Mouse (Mus musculus): Measurements from ENCODE around the gene Polm. TPM values are rescaled to one million over a fixed set of nuclear protein-coding genes. Genes with fewer than 3 reads are reported as not detected.

Gene Polm
- total and polyA plus RNA-seq, 3 experiments: 2.1 to 11.2 (median 3.3) TPM

DNA sequence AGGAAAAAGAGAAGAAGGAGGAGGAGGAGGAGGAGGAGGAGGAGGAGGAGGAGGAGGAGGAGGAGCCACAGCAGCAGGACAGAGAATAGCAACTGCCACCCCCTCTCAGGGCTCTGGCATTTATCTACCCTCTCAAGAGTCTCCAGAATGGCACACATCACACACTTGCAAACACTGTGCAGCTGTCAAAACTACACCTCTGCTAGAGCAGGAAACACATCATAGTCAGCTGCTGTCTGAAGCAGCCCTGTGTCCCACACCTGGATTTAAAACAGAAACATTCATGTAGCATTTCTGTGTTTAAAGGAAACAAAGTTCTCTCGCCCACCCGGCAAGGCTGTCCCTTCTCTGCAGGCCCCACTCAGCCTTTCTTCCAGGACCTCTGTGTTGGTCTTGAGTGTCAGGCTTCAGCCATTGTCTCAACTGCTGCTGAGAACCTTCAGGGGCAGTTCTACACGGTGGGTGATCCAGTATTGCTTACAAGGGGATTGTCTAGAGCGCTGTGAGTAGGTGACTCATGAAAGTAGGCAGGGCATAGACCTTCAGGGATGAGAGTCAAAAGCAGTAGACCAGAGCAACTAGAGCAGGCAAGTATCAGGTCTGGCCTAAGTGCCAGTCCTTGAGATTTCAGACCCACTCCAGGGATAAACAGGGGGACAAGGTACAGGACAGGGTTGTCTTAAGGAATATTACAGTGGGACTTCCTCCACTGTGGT, 13.4 kb upstream of the Polm start:
- no peaks in the 10 kb centered on the region for H3K27me3 ChIP-seq (ENCODE audit: control insufficient read depth, insufficient read depth, low read length)
- no peak overlapping the region for H3K27ac ChIP-seq
- H3K4me3 ChIP-seq: no peak overlapping the region
- H3K36me3 ChIP-seq (ENCODE audit: control insufficient read depth, insufficient read depth, low read length): no peaks in the 10 kb centered on the region
- H3K9ac ChIP-seq (ENCODE audit: low read depth, low read length): no peak overlapping the region
- H3K79me2 ChIP-seq (replicated peaks; ENCODE audit: control insufficient read depth, insufficient read depth, low read length): no peaks in the 10 kb centered on the region
- intact Hi-C loops (cut with DNase I): no loop called here
- H3K4me1 ChIP-seq (ENCODE audit: control insufficient read depth, insufficient read depth, low read length): peaks cover 5% of the 10 kb centered on the region
- WGBS: 60% methylated on average over 4 of the region's 4 CpGs
- TF ChIP-seq EP300 (IDR thresholded peaks at IDR 0.05; ENCODE audit: insufficient read depth, low read depth, low read length) (no peak), CTCF (IDR thresholded peaks at IDR 0.05) (no peak), POLR2A (IDR thresholded peaks at IDR 0.05; ENCODE audit: insufficient read depth, low read depth, low read length) (no peak)
- DNase-seq: no peak

DNA sequence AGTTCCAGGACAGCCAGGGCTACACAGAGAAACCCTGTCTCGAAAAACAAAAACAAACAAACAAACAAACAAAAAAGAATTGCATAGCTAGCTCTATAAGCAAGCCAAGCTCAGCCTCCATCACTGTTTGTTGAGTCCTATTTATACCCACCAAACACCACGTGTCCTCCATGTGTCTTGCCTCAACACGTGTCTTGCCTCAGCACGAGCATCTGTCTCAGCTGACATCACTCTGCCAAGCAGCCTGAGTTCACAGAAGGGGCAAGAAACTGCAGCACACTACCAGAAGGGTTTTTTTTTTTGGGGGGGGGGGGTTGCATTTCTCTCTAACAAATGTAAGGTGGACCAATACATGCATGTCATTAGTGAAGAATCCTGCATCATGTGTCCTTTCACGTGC, 12.6 kb upstream of the Polm start:
- H3K9ac ChIP-seq (ENCODE audit: low read depth, low read length): no peak overlapping the region
- no peaks in the 10 kb centered on the region for H3K36me3 ChIP-seq (ENCODE audit: control insufficient read depth, insufficient read depth, low read length)
- H3K27ac ChIP-seq: no peak overlapping the region
- peaks cover 5% of the 10 kb centered on the region for H3K4me1 ChIP-seq (ENCODE audit: control insufficient read depth, insufficient read depth, low read length)
- 56% methylated on average over 5 of the region's 5 CpGs for WGBS
- H3K27me3 ChIP-seq (ENCODE audit: control insufficient read depth, insufficient read depth, low read length): no peaks in the 10 kb centered on the region
- no peak overlapping the region for H3K4me3 ChIP-seq
- 0 out of 2 replicates have a peak, but pooled peaks have one; percentile 18 for TF ChIP-seq EP300 (IDR thresholded peaks at IDR 0.05; ENCODE audit: insufficient read depth, low read depth, low read length)
- TF ChIP-seq POLR2A (IDR thresholded peaks at IDR 0.05; ENCODE audit: insufficient read depth, low read depth, low read length): no peak
- no peak for DNase-seq
- intact Hi-C loops (cut with DNase I): no loop called here
- H3K79me2 ChIP-seq (replicated peaks; ENCODE audit: control insufficient read depth, insufficient read depth, low read length): no peaks in the 10 kb centered on the region

DNA sequence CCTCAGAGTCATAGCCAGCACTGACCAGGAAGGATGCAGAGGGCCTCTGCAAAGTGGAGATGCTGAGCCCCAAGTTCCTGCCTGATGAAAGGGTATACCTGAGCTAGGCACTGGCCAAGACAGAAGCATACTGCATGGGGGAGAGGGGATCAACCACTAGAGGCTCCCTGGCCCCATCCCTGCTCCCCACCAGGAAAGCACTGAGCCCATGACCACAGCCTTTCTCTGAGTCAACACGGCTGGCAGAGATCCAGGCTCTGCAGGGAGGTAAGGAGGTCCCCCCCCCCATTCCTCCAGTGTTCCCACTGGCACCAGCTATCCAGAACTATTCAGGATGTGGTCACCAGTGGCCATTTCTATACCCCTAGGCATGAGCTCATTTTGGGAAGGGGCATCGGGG, 11.5 kb upstream of the Polm start:
- Histone ChIP-seq H3K4me1 (ENCODE audit: control insufficient read depth, insufficient read depth, low read length) (peaks cover 5% of the 10 kb centered on the region), H3K36me3 (ENCODE audit: control insufficient read depth, insufficient read depth, low read length) (no peaks in the 10 kb centered on the region), H3K27ac (no peak overlapping the region; the same call in 1 of the 2 replicates), H3K79me2 (replicated peaks; ENCODE audit: control insufficient read depth, insufficient read depth, low read length) (no peaks in the 10 kb centered on the region), H3K27me3 (ENCODE audit: control insufficient read depth, insufficient read depth, low read length) (no peaks in the 10 kb centered on the region), H3K9ac (ENCODE audit: low read depth, low read length) (no peak overlapping the region), H3K4me3 (no peak overlapping the region)
- TF ChIP-seq CTCF (IDR thresholded peaks at IDR 0.05) (no peak), EP300 (IDR thresholded peaks at IDR 0.05; ENCODE audit: insufficient read depth, low read depth, low read length) (no peak), POLR2A (IDR thresholded peaks at IDR 0.05; ENCODE audit: insufficient read depth, low read depth, low read length) (no peak)
- 63% methylated on average over 2 of the region's 2 CpGs for WGBS
- no peak for DNase-seq
- intact Hi-C loops (cut with DNase I): no loop called here

DNA sequence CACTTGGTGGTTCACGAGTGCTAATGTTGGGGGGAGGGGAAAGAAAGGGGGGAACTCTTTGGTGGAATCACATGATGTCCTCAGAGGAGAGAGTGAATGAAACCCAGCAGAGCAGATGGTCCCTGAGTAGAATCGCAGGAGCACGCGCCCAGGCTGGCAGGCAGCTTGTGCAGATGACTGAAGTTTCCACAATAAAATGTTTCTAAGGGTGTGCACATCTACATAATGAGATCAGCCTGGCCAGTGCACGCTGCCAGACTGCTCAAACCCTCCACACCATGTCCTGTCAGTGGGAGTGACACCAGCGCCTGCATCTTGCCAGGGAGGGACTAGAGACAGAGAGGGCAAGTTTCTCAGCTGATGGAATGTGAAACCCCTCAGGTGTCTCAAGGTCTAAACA, 10.9 kb upstream of the Polm start:
- intact Hi-C loops (cut with DNase I): no loop called here
- WGBS: 49% methylated on average over 6 of the region's 6 CpGs
- no peak overlapping the region for H3K4me3 ChIP-seq
- H3K36me3 ChIP-seq (ENCODE audit: control insufficient read depth, insufficient read depth, low read length): no peaks in the 10 kb centered on the region
- H3K9ac ChIP-seq (ENCODE audit: low read depth, low read length): no peak overlapping the region
- H3K4me1 ChIP-seq (ENCODE audit: control insufficient read depth, insufficient read depth, low read length): peaks cover 5% of the 10 kb centered on the region
- DNase-seq: peak; percentile 45 to 64
- no peaks in the 10 kb centered on the region for H3K27me3 ChIP-seq (ENCODE audit: control insufficient read depth, insufficient read depth, low read length)
- no peaks in the 10 kb centered on the region for H3K79me2 ChIP-seq (replicated peaks; ENCODE audit: control insufficient read depth, insufficient read depth, low read length)
- H3K27ac ChIP-seq: peak overlapping the region; percentile 9; the same call in 1 of the 2 replicates
- TF ChIP-seq EP300 (IDR thresholded peaks at IDR 0.05; ENCODE audit: insufficient read depth, low read depth, low read length) (0 out of 2 replicates have a peak, but pooled peaks have one; percentile 32), CTCF (IDR thresholded peaks at IDR 0.05) (no peak)

DNA sequence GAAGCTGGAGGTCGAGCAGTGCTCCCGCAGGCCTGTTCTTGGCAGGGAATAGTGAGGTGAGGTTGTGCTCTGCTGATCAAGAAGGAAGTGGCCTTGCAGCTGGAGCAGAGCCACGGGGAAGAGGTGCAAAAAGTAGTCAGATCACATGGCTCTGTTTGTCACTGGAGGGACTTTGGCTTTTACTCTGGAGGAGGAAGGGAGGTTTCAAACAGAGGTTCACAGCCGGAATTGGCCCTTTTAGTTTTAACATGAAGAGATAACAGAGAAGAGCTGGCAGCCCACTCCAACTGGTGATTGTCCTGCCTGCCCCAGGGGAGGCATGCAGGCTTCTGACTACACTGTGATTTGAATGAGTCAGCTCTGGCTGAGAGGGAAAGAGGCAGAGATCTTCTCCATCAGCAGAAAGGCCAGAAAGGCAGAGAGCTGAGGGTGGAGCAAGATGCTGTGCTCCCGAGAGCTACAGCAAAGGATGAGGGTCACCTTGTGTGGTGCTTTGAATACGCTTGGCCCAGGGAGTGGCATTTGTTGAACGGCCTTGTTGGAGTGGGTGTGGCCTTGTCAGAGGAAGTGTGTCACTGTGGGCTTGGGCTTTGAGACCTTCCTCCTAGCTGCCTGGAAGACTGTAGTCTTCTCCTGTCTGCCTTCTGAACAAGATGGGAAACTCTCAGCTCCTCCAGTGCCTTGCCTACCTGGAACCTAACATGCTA, 9.0 kb upstream of the Polm start:
- no peak overlapping the region for H3K9ac ChIP-seq (ENCODE audit: low read depth, low read length)
- H3K36me3 ChIP-seq (ENCODE audit: control insufficient read depth, insufficient read depth, low read length): no peaks in the 10 kb centered on the region
- 15% methylated on average over 7 of the region's 7 CpGs for WGBS
- H3K79me2 ChIP-seq (replicated peaks; ENCODE audit: control insufficient read depth, insufficient read depth, low read length): no peaks in the 10 kb centered on the region
- intact Hi-C loops (cut with DNase I): no loop called here
- H3K4me1 ChIP-seq (ENCODE audit: control insufficient read depth, insufficient read depth, low read length): peaks cover 5% of the 10 kb centered on the region
- no peak overlapping the region for H3K4me3 ChIP-seq
- H3K27me3 ChIP-seq (ENCODE audit: control insufficient read depth, insufficient read depth, low read length): no peaks in the 10 kb centered on the region
- peak overlapping the region; percentile 68 for H3K27ac ChIP-seq
- peak; percentile 57 to 80 for DNase-seq
- TF ChIP-seq EP300 (IDR thresholded peaks at IDR 0.05; ENCODE audit: insufficient read depth, low read depth, low read length) (0 out of 2 replicates have a peak, but pooled peaks have one; percentile 23), CTCF (IDR thresholded peaks at IDR 0.05) (no peak)

DNA sequence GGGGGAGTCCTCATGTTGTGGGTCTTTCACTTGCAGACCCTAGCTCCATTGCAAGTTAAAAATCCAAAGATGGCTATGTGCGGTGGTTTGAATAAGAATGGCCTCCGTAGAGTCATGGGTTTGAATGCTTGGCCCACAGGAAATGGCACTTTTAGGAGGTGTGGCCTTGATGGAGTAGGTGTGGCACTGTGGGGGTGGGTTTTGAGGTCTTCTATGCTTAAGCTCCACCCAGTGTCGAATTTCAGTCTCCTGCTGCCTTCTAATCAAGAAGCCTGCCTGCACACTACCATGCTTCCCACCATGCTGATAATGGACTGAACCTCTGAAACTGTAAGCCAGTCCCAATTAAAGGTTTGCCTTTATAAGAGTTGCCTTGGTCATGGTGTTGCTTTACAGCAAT, 5.3 kb upstream of the Polm start:
- H3K79me2 ChIP-seq (replicated peaks; ENCODE audit: control insufficient read depth, insufficient read depth, low read length): no peaks in the 10 kb centered on the region
- no peak overlapping the region for H3K9ac ChIP-seq (ENCODE audit: low read depth, low read length)
- H3K27ac ChIP-seq: no peak overlapping the region
- no peak overlapping the region for H3K4me3 ChIP-seq
- peaks cover 5% of the 10 kb centered on the region for H3K4me1 ChIP-seq (ENCODE audit: control insufficient read depth, insufficient read depth, low read length)
- intact Hi-C loops (cut with DNase I): no loop called here
- 74% methylated on average over 3 of the region's 3 CpGs for WGBS
- H3K27me3 ChIP-seq (ENCODE audit: control insufficient read depth, insufficient read depth, low read length): no peaks in the 10 kb centered on the region
- no peaks in the 10 kb centered on the region for H3K36me3 ChIP-seq (ENCODE audit: control insufficient read depth, insufficient read depth, low read length)
- no peak for DNase-seq
- TF ChIP-seq CTCF (IDR thresholded peaks at IDR 0.05) (no peak), POLR2A (IDR thresholded peaks at IDR 0.05; ENCODE audit: insufficient read depth, low read depth, low read length) (no peak), EP300 (IDR thresholded peaks at IDR 0.05; ENCODE audit: insufficient read depth, low read depth, low read length) (no peak)
